Comparison of ENCODE assay signal across 8 mouse cellular contexts in the genomic region with DNA sequence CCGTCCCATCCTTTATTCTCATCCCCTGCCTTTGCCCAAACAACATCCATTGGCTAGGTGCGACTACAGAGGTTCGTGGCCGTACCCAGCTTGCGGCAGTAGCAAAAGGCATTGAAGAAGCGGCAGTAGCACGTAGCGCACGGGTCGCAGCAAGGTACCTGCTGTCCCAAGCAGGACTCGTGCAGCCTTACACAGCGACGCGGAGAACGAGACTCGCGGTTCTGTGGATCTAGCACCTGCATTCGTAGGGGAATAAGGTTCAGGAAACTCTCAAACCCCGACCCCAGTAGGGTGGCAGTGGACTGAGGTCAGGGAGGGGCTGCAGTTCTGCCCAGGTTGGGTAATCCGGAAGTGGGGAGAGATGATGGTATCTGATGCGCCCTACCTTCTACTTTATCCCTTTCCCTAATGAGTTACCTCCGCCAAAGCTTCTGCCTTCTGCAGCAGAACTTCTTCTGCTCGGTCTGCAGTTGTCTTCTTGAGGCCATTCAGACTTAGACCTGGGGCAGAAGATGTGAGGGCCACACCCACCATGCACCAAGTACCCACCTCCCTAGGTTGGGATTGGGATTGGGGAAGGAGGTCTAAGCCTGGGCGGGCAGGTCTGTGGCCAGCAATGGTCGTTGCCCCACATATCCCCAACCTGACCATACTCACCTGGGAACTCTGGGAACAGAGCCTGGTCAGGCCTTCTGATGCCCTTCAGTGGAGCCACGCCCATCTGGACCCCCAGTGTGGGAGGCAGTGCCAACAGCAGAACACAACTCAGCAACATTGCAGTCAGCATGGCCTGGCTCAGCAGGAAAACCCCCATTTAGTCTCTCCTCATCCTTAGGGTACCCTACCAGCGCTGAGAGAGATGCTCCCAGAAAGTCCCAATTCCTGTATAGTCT. TPM values are rescaled to one million over a fixed set of nuclear protein-coding genes. Genes with fewer than 3 reads are reported as not detected.
DNase-seq lines count a peak whose midpoint lies in the region; ATAC-seq and TF ChIP-seq lines count a peak whose summit lies in the region.

No protein-coding gene starts in this region.

- DNase-seq in heart, adult 2 months: peak in 1 of 2 experiments; percentile 25
- DNase-seq in heart, adult 9 months (ENCODE audit: low spot score in 2 of 2): no peak
- DNase-seq in R1 (ENCODE audit: low read depth, low spot score): peak; percentile 50
- peak; percentile 39 for DNase-seq in hindbrain, embryonic 14.5 days (ENCODE audit: low spot score)
- DNase-seq in right cerebral cortex, postnatal 14 days: peak; percentile 24
- DNase-seq in c-Kit-positive CD71-positive TER-119-positive erythroid progenitor cells, embryonic 14.5 days (ENCODE audit: low spot score): no peak

- peak overlapping the region; percentile 76 for H3K27ac ChIP-seq in heart, adult 2 months
- no peak overlapping the region for H3K27ac ChIP-seq in embryonic facial prominence, embryonic 13.5 days
- peak overlapping the region; percentile 56 for H3K27ac ChIP-seq in hindbrain, embryonic 14.5 days
- peak overlapping the region; percentile 80 for H3K27ac ChIP-seq in liver, embryonic 15.5 days (replicated peaks)

- H3K4me3 ChIP-seq in heart, adult 2 months: peak overlapping the region; percentile 80
- peak overlapping the region; percentile 91 for H3K4me3 ChIP-seq in embryonic facial prominence, embryonic 13.5 days
- H3K4me3 ChIP-seq in hindbrain, embryonic 14.5 days (replicated peaks; ENCODE audit: low read length): peak overlapping the region; percentile 88
- peak overlapping the region; percentile 89 for H3K4me3 ChIP-seq in liver, embryonic 15.5 days (replicated peaks)

- H3K4me1 ChIP-seq in heart, adult 2 months (ENCODE audit: control insufficient read depth, insufficient read depth, low read length): peaks cover 6% of the 10 kb centered on the region
- peaks cover 24% of the 10 kb centered on the region for H3K4me1 ChIP-seq in embryonic facial prominence, embryonic 13.5 days
- peaks cover 28% of the 10 kb centered on the region for H3K4me1 ChIP-seq in hindbrain, embryonic 14.5 days (replicated peaks; ENCODE audit: control insufficient read depth, insufficient read depth, low read length)
- H3K4me1 ChIP-seq in liver, embryonic 15.5 days (replicated peaks): peaks cover 43% of the 10 kb centered on the region

- peak overlapping the region; percentile 87 for H3K4me2 ChIP-seq in embryonic facial prominence, embryonic 13.5 days
- H3K4me2 ChIP-seq in hindbrain, embryonic 14.5 days (replicated peaks): peak overlapping the region; percentile 96
- peak overlapping the region; percentile 94 for H3K4me2 ChIP-seq in liver, embryonic 15.5 days

- peak overlapping the region; percentile 58 for H3K9ac ChIP-seq in heart, adult 2 months (ENCODE audit: low read depth, low read length)
- H3K9ac ChIP-seq in embryonic facial prominence, embryonic 13.5 days: peak overlapping the region; percentile 93
- H3K9ac ChIP-seq in hindbrain, embryonic 14.5 days: peak overlapping the region; percentile 90
- H3K9ac ChIP-seq in liver, embryonic 15.5 days: peak overlapping the region; percentile 60

- peaks cover 3% of the 10 kb centered on the region for H3K36me3 ChIP-seq in heart, adult 2 months (ENCODE audit: control insufficient read depth, insufficient read depth, low read length)
- H3K36me3 ChIP-seq in embryonic facial prominence, embryonic 13.5 days: peaks cover 4% of the 10 kb centered on the region; the same call in 1 of the 2 replicates
- H3K36me3 ChIP-seq in hindbrain, embryonic 14.5 days (replicated peaks; ENCODE audit: control insufficient read depth, insufficient read depth): peaks cover 6% of the 10 kb centered on the region; the same call in 1 of the 2 replicates
- peaks cover 9% of the 10 kb centered on the region for H3K36me3 ChIP-seq in liver, embryonic 15.5 days (replicated peaks)

- no peaks in the 10 kb centered on the region for H3K9me3 ChIP-seq in embryonic facial prominence, embryonic 13.5 days
- no peaks in the 10 kb centered on the region for H3K9me3 ChIP-seq in hindbrain, embryonic 14.5 days (ENCODE audit: control insufficient read depth, low read length)
- H3K9me3 ChIP-seq in liver, embryonic 15.5 days (replicated peaks): no peaks in the 10 kb centered on the region

- no peak for TF ChIP-seq EP300 in heart, adult 2 months (IDR thresholded peaks at IDR 0.05; ENCODE audit: insufficient read depth, low read depth, low read length)

- no peak for TF ChIP-seq CTCF in heart, adult 2 months (IDR thresholded peaks at IDR 0.05)

- peaks cover 2% of the 10 kb centered on the region; the same call in 1 of the 2 replicates for H3K79me2 ChIP-seq in heart, adult 2 months (replicated peaks; ENCODE audit: control insufficient read depth, insufficient read depth, low read length)

- intact Hi-C loops in heart, adult 2 months (cut with DNase I): loop anchor here (1.0 to 5.0 kb wide), 3 partner anchors 29 to 120 kb away; a partner anchor contains a TSS

- ATAC-seq in embryonic facial prominence, embryonic 13.5 days (ENCODE audit: insufficient number of reproducible peaks, insufficient read depth, low FRiP score, low TSS enrichment, low read depth): no peak
- ATAC-seq in hindbrain, embryonic 14.5 days (ENCODE audit: low FRiP score): no peak; the same call in 1 of the 2 replicates
- ATAC-seq in liver, embryonic 15.5 days (ENCODE audit: insufficient read depth): 0 out of 2 replicates have a peak, but pooled peaks have one; percentile 1

- no peaks in the 10 kb centered on the region for H3K27me3 ChIP-seq in heart, adult 2 months (ENCODE audit: control insufficient read depth, insufficient read depth, low read length)
- peaks cover 8% of the 10 kb centered on the region; the same call in 1 of the 2 replicates for H3K27me3 ChIP-seq in embryonic facial prominence, embryonic 13.5 days
- no peaks in the 10 kb centered on the region for H3K27me3 ChIP-seq in hindbrain, embryonic 14.5 days (ENCODE audit: control insufficient read depth, insufficient read depth, low read length)
- H3K27me3 ChIP-seq in liver, embryonic 15.5 days: peaks cover 7% of the 10 kb centered on the region; the same call in 1 of the 2 replicates

- TF ChIP-seq POLR2A in heart, adult 2 months (IDR thresholded peaks at IDR 0.05; ENCODE audit: insufficient read depth, low read depth, low read length): no peak

- WGBS in heart, adult 2 months: 26% methylated on average over 27 of the region's 27 CpGs
- WGBS in embryonic facial prominence, embryonic 13.5 days: 31% methylated on average over 27 of the region's 27 CpGs
- 31% methylated on average over 27 of the region's 27 CpGs for WGBS in hindbrain, embryonic 14.5 days
- WGBS in liver, embryonic 15.5 days (ENCODE audit: insufficient replicate concordance): 26% methylated on average over 27 of the region's 27 CpGs

RNA-seq across cellular contexts. Expression of a gene that starts 1.1 kb away (rescaled TPM):
- total RNA-seq in heart, adult 2 months (2021): 10 to 100 TPM; 46.4 to 48.9 TPM
- polyA plus RNA-seq in heart, adult 2 months (2012; rRNA removed): 61.7 and 69.0 TPM in 2 replicates
- 78.4 and 80.4 TPM in 2 replicates for polyA plus RNA-seq in embryonic facial prominence, embryonic 13.5 days (2015; fragmentation: Nextera tagmentation; extraction: Ambion mirVana)
- 231 and 245 TPM in 2 replicates for polyA plus RNA-seq in hindbrain, embryonic 14.5 days (2014; fragmentation: Nextera tagmentation; extraction: Ambion mirVana)
- 52.4 and 59.4 TPM in 2 replicates for polyA plus RNA-seq in liver, embryonic 15.5 days (2015; fragmentation: Nextera tagmentation; extraction: Ambion mirVana)

RNA-seq across cellular contexts. Expression of a gene that starts 38.1 kb away (rescaled TPM):
- total RNA-seq in heart, adult 2 months (2021): 10 to 100 TPM; 42.5 to 51.6 TPM
- polyA plus RNA-seq in heart, adult 2 months (2012; rRNA removed): 39.2 TPM in 2 replicates
- polyA plus RNA-seq in embryonic facial prominence, embryonic 13.5 days (2015; fragmentation: Nextera tagmentation; extraction: Ambion mirVana): 18.6 and 18.7 TPM in 2 replicates
- polyA plus RNA-seq in hindbrain, embryonic 14.5 days (2014; fragmentation: Nextera tagmentation; extraction: Ambion mirVana): 30.6 and 32.6 TPM in 2 replicates
- polyA plus RNA-seq in liver, embryonic 15.5 days (2015; fragmentation: Nextera tagmentation; extraction: Ambion mirVana): 7.1 and 7.2 TPM in 2 replicates

RNA-seq across cellular contexts. Expression of a gene that starts 48.4 kb away (rescaled TPM):
- under 1 TPM in 1 of 2 experiments, not detected in 1; 0.23 TPM for total RNA-seq in heart, adult 2 months (2021)
- polyA plus RNA-seq in heart, adult 2 months (2012; rRNA removed): 0.08 and 0.32 TPM in 2 replicates
- 0.87 and 1.1 TPM in 2 replicates for polyA plus RNA-seq in embryonic facial prominence, embryonic 13.5 days (2015; fragmentation: Nextera tagmentation; extraction: Ambion mirVana)
- 6.1 and 7.0 TPM in 2 replicates for polyA plus RNA-seq in hindbrain, embryonic 14.5 days (2014; fragmentation: Nextera tagmentation; extraction: Ambion mirVana)
- polyA plus RNA-seq in liver, embryonic 15.5 days (2015; fragmentation: Nextera tagmentation; extraction: Ambion mirVana): 0.40 and 0.58 TPM in 2 replicates

Comparison
In these comparisons a context has a peak if more than half of its experiments do, and no peak if none do; other contexts are left out.
1. DNase-seq: peak in R1 (single experiment), hindbrain, embryonic 14.5 days (single experiment) and right cerebral cortex, postnatal 14 days (single experiment); none in heart, adult 9 months (0 of 2) and c-Kit-positive CD71-positive TER-119-positive erythroid progenitor cells, embryonic 14.5 days (single experiment).
2. Peak in every context shown above with its lines, with median percentiles within 50 percentile points of each other: H3K4me3 ChIP-seq, H3K9ac ChIP-seq and H3K4me2 ChIP-seq.